Mouse (Mus musculus): ENCODE measurements around the gene Abhd16a. TPM values are rescaled to one million over a fixed set of nuclear protein-coding genes. Genes with fewer than 3 reads are reported as not detected.

Gene Abhd16a
- polyA plus RNA-seq (2015; fragmentation: Nextera tagmentation; extraction: Ambion mirVana), result 101 and 112 TPM in 2 replicates

DNA sequence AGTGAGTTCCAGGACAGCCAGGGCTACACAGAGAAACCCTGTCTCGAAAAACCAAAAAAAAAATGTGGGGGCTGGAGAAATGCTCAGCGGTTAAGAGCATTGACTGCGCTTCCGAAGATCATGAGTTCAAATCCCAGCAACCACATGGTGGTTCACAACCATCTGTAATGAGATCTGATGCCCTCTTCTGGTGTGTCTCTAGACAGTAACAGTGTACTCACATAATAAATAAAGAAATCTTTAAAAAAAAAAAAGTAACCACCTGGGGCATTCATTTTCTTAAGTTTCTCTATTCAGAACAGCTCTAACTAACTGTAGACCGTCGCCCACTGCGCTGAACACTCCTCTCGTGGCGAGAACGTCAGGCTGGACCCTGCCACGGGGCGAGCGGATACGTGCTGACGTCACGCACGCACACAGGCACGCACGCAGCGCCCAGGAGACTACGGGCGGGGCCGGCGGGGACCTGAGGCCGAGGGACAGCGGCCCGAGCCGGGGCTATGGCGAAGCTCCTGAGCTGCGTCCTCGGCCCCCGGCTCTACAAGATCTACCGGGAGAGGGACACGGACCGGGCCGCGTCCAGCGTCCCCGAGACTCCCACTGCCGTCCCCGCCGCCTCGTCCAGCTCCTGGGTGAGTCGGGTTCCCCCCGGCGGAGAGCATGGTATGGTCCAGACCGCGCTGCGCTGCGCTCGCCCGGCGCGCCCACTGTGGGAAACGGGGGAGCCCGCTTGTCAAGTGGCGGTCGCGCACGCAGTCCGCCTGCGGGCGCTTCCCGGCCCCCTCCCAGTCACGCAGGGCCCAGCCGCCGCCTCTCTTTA lies at the start of gene Abhd16a:
Gene Abhd16a (plus strand): TSS at position 439 of the 820 bp plus-strand sequence.
- no peaks in the 10 kb centered on the region; the same call in 1 of the 2 replicates for H3K27me3 ChIP-seq

DNA sequence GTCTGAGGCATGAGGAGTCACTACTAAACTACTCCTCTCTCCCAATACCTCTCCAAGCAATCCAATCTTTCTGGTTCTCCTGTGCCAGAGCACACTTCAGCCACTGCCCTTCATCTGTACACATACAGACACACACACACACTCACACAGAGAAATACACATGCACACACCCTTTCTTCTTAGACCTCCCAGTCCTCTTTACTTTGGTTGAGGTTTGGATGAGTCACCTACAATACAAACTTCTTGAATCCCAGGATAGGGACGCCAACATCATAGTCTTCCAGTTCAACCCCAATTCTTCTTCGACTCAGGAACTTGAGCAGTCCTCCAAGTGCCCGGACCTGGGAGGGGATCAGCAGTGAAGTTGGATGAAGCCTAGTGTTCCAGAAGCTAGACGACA lies 45.3 kb upstream of the Abhd16a start:
- H3K9ac ChIP-seq, result no peak overlapping the region
- 78% methylated on average over 4 of the region's 4 CpGs for WGBS
- no peak for ATAC-seq (ENCODE audit: insufficient number of reproducible peaks, low FRiP score, low TSS enrichment, low read depth)
- no peaks in the 10 kb centered on the region for H3K36me3 ChIP-seq
- H3K9me3 ChIP-seq, result no peaks in the 10 kb centered on the region
- no peak overlapping the region for H3K27ac ChIP-seq
- H3K27me3 ChIP-seq, result no peaks in the 10 kb centered on the region
- peaks cover 30% of the 10 kb centered on the region for H3K4me1 ChIP-seq
- no peak overlapping the region for H3K4me3 ChIP-seq
- no peak overlapping the region for H3K4me2 ChIP-seq

More for the DNA sequence above, at the start of gene Abhd16a:
- Histone ChIP-seq H3K4me2 (peak within 1 kb of the TSS; percentile 53), H3K27ac (peak within 1 kb of the TSS; percentile 98), H3K4me3 (peak within 1 kb of the TSS; percentile 70), H3K9me3 (no peaks in the 10 kb centered on the region), H3K4me1 (peaks cover 13% of the 10 kb centered on the region), H3K9ac (peak within 1 kb of the TSS; percentile 94), H3K36me3 (peaks cover 31% of the 10 kb centered on the region)
- WGBS, result 4% methylated on average over 48 of the region's 67 CpGs
- peak; percentile 96 for ATAC-seq (ENCODE audit: insufficient number of reproducible peaks, low FRiP score, low TSS enrichment, low read depth)

DNA sequence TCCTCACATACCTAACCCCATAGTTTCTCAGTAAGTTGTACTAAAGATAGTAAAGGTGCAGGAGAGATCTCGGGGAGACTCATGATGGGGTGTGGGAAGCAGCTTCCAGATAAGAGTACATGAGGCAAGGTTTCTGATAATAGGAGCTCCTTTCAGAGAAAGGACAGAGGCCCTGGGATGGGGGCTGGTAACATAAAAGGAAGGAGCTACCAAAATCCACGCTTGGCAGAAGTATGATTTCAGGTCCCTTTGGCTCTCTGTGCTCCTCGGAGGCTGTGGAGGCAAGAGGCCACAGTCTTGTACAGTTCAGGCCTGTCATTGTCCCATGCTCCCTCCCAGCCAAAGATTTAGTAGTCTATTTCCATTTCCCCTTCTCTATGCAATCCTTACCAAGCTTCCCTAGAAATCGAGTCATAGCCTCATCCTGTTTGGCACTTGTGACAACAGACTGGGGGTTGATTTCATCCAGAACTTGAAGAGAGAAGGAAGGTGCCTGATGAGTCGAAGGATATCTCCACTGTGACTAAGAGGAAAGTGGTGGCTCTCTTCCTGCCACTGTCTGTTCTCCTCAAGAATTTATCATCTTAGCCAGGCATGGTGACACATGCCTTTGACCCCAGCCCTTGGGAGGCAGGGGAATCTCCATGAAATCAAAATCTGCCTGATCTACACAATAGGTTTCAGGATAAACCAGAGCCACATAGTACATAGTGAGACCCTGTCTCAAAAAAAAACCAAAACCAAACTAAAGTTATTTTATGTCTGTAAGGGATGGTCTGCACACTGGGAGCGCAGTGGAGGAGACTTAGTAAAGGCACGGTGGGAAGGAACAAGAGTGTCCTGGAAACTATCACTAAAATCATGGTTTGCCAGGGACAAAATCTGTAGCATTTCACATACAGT lies 43.9 kb upstream of the Abhd16a start:
- no peak overlapping the region for H3K9ac ChIP-seq
- no peaks in the 10 kb centered on the region for H3K9me3 ChIP-seq
- no peak for ATAC-seq (ENCODE audit: insufficient number of reproducible peaks, low FRiP score, low TSS enrichment, low read depth)
- H3K27ac ChIP-seq, result no peak overlapping the region
- peak overlapping the region; percentile 97 for H3K4me2 ChIP-seq
- H3K36me3 ChIP-seq, result no peaks in the 10 kb centered on the region
- peaks cover 43% of the 10 kb centered on the region for H3K4me1 ChIP-seq
- H3K27me3 ChIP-seq, result no peaks in the 10 kb centered on the region
- peak overlapping the region; percentile 59 for H3K4me3 ChIP-seq
- 81% methylated on average over 7 of the region's 7 CpGs for WGBS

DNA sequence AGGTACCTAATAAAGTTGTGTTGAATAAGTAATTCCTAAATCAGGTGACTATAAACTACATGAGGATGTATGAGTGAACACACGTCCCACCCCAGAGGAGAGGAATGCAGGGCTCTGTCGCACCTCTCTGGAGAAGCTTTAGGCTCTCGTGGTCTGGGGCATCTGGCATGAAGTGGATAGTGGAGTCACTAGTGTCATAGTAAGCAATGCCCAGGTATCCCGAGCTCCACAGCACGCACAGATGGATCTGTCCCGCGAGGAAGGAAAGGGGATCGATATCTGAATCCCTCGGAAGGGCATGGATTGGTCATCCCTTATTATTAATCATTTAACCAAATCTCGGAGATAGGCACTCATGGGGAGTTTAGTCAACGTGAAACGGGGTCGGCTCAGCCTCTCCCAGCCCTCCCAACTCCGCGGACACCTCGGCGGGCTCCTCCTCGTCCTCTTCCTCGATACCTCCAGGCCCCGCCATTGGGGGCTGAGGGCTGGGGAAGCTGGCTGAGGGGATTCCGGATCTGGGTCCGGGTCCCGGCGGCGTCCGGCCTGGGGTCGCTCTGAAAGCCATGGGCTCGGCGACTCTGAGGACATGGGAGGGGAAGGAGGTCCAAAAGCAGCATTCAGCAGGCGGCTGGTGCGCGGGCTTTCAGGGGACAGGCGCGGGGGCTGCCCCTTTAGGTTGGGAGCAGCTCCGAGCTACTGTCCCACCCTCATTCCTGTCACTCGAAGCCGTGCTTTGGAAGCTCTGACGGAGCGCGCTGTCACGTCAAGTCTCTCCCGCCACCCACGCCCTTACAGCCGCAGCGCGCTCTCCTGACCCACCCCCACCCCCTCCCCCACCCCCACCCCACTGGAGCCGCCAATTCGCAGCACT lies 43.0 kb upstream of the Abhd16a start:
- Histone ChIP-seq H3K4me2 (peak overlapping the region; percentile 97), H3K4me3 (peak overlapping the region; percentile 59), H3K36me3 (no peaks in the 10 kb centered on the region), H3K27ac (peak overlapping the region; percentile 99), H3K4me1 (peaks cover 43% of the 10 kb centered on the region), H3K27me3 (no peaks in the 10 kb centered on the region), H3K9ac (peak overlapping the region; percentile 84), H3K9me3 (no peaks in the 10 kb centered on the region)
- 4% methylated on average over 40 of the region's 48 CpGs for WGBS
- ATAC-seq (ENCODE audit: insufficient number of reproducible peaks, low FRiP score, low TSS enrichment, low read depth), result peak; percentile 81

DNA sequence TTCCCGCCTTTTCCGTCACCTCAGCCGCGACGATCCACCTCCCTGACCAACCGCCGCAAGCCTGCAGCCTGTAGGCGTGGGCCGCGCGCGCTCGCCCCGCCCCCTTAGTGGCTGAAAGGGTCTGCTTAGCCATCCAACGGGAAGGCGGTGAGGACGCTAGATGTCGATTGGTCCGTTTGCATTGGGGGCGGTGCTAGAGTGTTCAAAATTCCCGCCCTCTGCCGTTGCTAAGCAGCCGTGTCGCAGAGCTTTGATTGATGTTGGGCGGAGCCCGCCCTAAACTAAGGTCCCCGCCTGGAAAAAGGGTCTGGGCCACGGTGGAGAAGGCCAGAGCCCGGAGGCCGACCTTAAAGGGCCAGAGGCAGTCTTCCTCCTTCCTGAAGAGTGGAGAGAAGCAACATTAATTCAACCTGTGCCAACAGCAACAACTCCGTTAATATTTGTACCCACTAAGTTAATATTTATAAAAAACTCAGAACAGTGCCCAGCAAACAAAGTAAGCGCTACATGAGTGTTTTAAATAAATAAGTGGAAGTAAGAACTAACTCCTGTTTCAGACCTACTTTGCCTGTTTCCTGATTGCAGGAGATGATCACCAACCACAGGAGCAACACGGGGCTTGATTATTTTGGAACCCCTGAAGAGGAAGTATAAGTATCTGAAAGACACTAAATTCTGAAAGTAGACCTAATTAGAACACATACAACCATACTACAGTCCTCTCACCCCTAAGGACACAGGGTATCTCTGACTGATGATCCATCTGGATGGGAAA lies 42.2 kb upstream of the Abhd16a start, which contains the start of gene Msh5:
Gene Msh5 (minus strand): TSS at position 65 of the 775 bp plus-strand sequence.
- ATAC-seq (ENCODE audit: insufficient number of reproducible peaks, low FRiP score, low TSS enrichment, low read depth), result peak; percentile 97
- H3K4me3 ChIP-seq, result peak within 1 kb of the TSS; percentile 59
- H3K4me1 ChIP-seq, result peaks cover 45% of the 10 kb centered on the region
- 2% methylated on average over 33 of the region's 33 CpGs for WGBS
- H3K27ac ChIP-seq, result peak within 1 kb of the TSS; percentile 99
- peak within 1 kb of the TSS; percentile 97 for H3K4me2 ChIP-seq
- no peaks in the 10 kb centered on the region for H3K27me3 ChIP-seq
- H3K36me3 ChIP-seq, result no peaks in the 10 kb centered on the region
- H3K9me3 ChIP-seq, result no peaks in the 10 kb centered on the region
- H3K9ac ChIP-seq, result peak within 1 kb of the TSS; percentile 84

DNA sequence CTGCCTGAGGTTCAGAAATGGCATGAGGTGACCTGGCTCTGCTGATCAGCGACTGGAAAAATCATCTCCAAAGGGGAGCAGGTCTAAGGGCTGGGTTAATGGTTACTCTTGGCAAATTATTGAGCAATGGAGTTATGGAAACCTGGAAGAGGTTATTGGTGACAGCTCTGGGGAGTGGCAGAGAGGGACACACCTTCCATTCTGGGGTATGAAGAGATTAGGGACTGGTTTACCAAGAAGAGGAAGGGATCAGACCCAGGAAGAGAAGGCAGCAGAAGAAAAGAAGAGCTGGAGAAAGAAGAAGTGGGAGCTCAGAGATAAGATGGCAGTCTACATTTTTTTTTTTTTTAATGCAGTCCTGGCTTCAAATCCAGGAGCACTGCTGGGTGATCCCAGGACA lies 41.4 kb upstream of the Abhd16a start:
- H3K27ac ChIP-seq, result peak overlapping the region; percentile 99
- H3K4me1 ChIP-seq, result peaks cover 53% of the 10 kb centered on the region
- H3K9me3 ChIP-seq, result no peaks in the 10 kb centered on the region
- peaks cover 7% of the 10 kb centered on the region for H3K36me3 ChIP-seq
- no peak for ATAC-seq (ENCODE audit: insufficient number of reproducible peaks, low FRiP score, low TSS enrichment, low read depth)
- H3K27me3 ChIP-seq, result no peaks in the 10 kb centered on the region
- H3K9ac ChIP-seq, result no peak overlapping the region
- no peak overlapping the region for H3K4me3 ChIP-seq
- WGBS, result 53% methylated on average over 1 of the region's 1 CpGs
- peak overlapping the region; percentile 17; the same call in 1 of the 2 replicates for H3K4me2 ChIP-seq

DNA sequence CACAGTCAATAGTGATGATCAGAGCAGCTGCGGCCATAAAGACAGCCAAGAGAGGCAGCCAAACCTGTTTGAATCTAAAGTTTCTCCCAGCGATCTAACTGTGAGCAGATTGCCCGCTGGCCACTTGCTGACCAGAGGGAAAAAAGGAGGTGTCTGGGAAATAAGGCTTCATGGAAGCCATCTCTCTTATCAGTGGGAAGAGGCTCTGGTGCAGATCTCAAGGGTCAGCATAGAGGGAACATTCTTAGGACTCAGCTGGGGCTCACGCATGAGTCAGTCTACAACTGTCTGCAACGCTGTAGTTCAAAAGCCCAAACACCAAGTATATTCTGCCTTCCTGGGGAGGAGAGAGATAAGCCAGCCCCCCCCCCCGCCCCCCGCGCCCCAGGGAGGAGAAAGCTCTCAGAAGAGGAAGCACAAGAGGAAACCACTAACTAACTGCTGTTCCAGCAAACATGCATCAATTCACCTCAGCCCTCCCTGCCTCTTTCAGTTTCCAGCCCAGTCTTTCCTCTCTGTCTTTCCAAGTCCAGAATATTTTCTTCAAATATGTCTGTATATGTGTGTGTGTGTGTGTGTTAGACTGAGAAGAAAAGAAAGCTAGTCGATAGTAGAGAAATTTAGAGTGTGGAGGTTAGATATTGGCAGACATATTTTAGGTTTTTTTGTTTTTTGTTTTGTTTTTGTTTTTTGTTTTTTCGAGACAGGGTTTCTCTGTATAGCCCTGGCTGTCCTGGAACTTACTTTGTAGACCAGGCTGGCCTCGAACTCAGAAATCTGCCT lies 40.7 kb upstream of the Abhd16a start:
- peaks cover 57% of the 10 kb centered on the region for H3K4me1 ChIP-seq
- H3K4me2 ChIP-seq, result peak overlapping the region; percentile 17; the same call in 1 of the 2 replicates
- H3K9ac ChIP-seq, result no peak overlapping the region
- H3K27ac ChIP-seq, result peak overlapping the region; percentile 99
- H3K27me3 ChIP-seq, result no peaks in the 10 kb centered on the region
- peaks cover 13% of the 10 kb centered on the region for H3K36me3 ChIP-seq
- no peaks in the 10 kb centered on the region for H3K9me3 ChIP-seq
- H3K4me3 ChIP-seq, result no peak overlapping the region
- WGBS, result 32% methylated on average over 11 of the region's 11 CpGs
- no peak for ATAC-seq (ENCODE audit: insufficient number of reproducible peaks, low FRiP score, low TSS enrichment, low read depth)

DNA sequence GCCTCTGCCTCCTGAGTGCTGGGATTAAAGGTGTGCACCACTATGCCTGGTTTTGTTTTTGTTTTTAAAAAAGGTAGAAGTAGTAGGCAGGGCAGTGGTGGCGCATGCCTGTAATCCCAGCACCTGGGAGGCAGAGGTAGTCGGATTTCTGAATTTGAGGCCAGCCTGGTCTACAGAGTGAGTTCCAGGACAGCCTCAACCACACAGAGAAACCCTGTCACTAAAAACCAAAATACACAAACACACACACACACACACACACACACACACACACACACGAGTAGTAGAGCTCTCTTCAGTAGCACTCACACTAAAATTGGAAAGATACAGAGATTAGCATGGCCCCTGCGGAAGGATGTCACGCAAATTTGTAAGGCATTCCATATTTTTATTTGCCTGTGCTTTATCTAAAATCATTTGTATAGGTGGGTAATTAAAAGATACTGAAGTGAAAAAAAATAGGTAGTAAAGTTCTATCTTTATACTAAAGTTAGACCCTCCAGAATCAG lies 40.1 kb upstream of the Abhd16a start:
- peak overlapping the region; percentile 70 for H3K4me2 ChIP-seq
- 73% methylated on average over 5 of the region's 5 CpGs for WGBS

DNA sequence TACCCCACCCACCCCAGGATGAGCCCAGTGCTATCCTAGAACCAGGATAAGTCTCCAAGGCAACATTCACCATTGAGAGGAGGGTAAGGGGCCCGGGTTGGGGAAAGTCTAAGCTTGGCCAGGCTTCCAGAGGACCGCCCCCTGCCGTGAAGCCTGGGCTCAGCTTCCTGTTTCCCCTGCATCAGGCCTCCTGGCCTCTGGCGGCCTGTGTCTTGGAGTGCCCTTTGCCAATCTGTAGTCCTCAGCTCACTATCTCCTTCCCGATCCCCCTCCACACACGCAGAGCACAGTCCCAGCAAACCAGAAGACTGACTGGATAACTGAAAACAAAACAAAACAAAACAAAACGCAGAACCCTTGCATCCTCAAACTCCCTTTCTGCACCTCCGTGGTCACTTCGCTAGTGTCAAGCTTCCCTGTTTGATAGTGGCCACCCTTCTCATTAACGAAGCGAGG lies 39.5 kb upstream of the Abhd16a start, which contains the start of gene Clic1:
Gene Clic1 (plus strand): TSS at position 406 of the 456 bp plus-strand sequence.
- no peaks in the 10 kb centered on the region for H3K9me3 ChIP-seq
- 1% methylated on average over 11 of the region's 11 CpGs for WGBS
- H3K4me2 ChIP-seq, result peak within 1 kb of the TSS; percentile 70
- peak within 1 kb of the TSS; percentile 66 for H3K4me3 ChIP-seq
- H3K9ac ChIP-seq, result peak within 1 kb of the TSS; percentile 70
- H3K27me3 ChIP-seq, result no peaks in the 10 kb centered on the region
- ATAC-seq (ENCODE audit: insufficient number of reproducible peaks, low FRiP score, low TSS enrichment, low read depth), result 0 out of 2 replicates have a peak, but pooled peaks have one; percentile 12
- peak within 1 kb of the TSS; percentile 99 for H3K27ac ChIP-seq
- H3K36me3 ChIP-seq, result peaks cover 24% of the 10 kb centered on the region
- H3K4me1 ChIP-seq, result peaks cover 57% of the 10 kb centered on the region

More for the DNA sequence above, 40.1 kb upstream of the Abhd16a start:
- Histone ChIP-seq H3K36me3 (peaks cover 20% of the 10 kb centered on the region), H3K9me3 (no peaks in the 10 kb centered on the region), H3K4me3 (peak overlapping the region; percentile 66; the same call in 1 of the 2 replicates), H3K27ac (peak overlapping the region; percentile 99), H3K4me1 (peaks cover 57% of the 10 kb centered on the region), H3K9ac (no peak overlapping the region), H3K27me3 (no peaks in the 10 kb centered on the region)
- ATAC-seq (ENCODE audit: insufficient number of reproducible peaks, low FRiP score, low TSS enrichment, low read depth), result no peak

Measured in limb, embryonic 15.5 days (tissue).